Mouse (Mus musculus) frontal cortex, postnatal 14 days (tissue): Measurements from ENCODE around the gene Nav2.
A peak's percentile ranks its signal among the peaks of the same experiment; 100 is the strongest.

Source experiments
- DNase-seq, 2 experiments: peaks; one replicate each; pipeline ENCODE4 v3.0.0; 2022; ENCODE audit warnings: low spot score in 2 of 2

Nav2 gene

GRCm38 (mm10) chr7:49437901-49438300 is 529.4 kb downstream of the Nav2 start:
- no peak for DNase-seq

- DNase-seq: no peak
Measured at GRCm38 (mm10) chr7:49439136-49439535, 530.6 kb downstream of the Nav2 start.

GRCm38 (mm10) chr7:49440333-49440969 is 531.9 kb downstream of the Nav2 start:
- DNase-seq: no peak

GRCm38 (mm10) chr7:49442174-49442573 is 533.7 kb downstream of the Nav2 start:
- no peak for DNase-seq

- DNase-seq: no peak
Measured at GRCm38 (mm10) chr7:49448580-49448979, 540.1 kb downstream of the Nav2 start.

GRCm38 (mm10) chr7:49450261-49451141 is 542.0 kb downstream of the Nav2 start:
- no peak for DNase-seq

- no peak for DNase-seq
Measured at GRCm38 (mm10) chr7:49451240-49451639, 542.7 kb downstream of the Nav2 start.

GRCm38 (mm10) chr7:49452274-49452673 is 543.8 kb downstream of the Nav2 start:
- DNase-seq: no peak

GRCm38 (mm10) chr7:49454601-49455000 is 546.1 kb downstream of the Nav2 start:
- DNase-seq: no peak

- peak in 1 of 2 experiments; percentile 46 for DNase-seq
Measured at GRCm38 (mm10) chr7:49456148-49456547, 547.6 kb downstream of the Nav2 start.

- DNase-seq: no peak
Measured at GRCm38 (mm10) chr7:49457398-49457797, 548.9 kb downstream of the Nav2 start.

- no peak for DNase-seq
Measured at GRCm38 (mm10) chr7:49457890-49458289, 549.4 kb downstream of the Nav2 start.

GRCm38 (mm10) chr7:49462328-49462811 is 553.9 kb downstream of the Nav2 start:
- DNase-seq: no peak

- no peak for DNase-seq
Measured at GRCm38 (mm10) chr7:49467861-49468260, 559.3 kb downstream of the Nav2 start.

- DNase-seq: no peak
Measured at GRCm38 (mm10) chr7:49468492-49469205, 560.1 kb downstream of the Nav2 start.

GRCm38 (mm10) chr7:49471278-49471677 is 562.8 kb downstream of the Nav2 start:
- peak in 1 of 2 experiments; percentile 60 for DNase-seq

GRCm38 (mm10) chr7:49475282-49475681 is 566.8 kb downstream of the Nav2 start:
- no peak for DNase-seq

- no peak for DNase-seq
Measured at GRCm38 (mm10) chr7:49476163-49476562, 567.6 kb downstream of the Nav2 start.

GRCm38 (mm10) chr7:49476666-49477065 is 568.1 kb downstream of the Nav2 start:
- no peak for DNase-seq

- DNase-seq: no peak
Measured at GRCm38 (mm10) chr7:49477076-49477975, 568.8 kb downstream of the Nav2 start.

- DNase-seq: no peak
Measured at GRCm38 (mm10) chr7:49477976-49478349, 569.4 kb downstream of the Nav2 start.
